Mouse (Mus musculus) left cerebral cortex, postnatal 4 days (tissue): ENCODE measurements around the gene Vps41. TPM values are rescaled to one million over a fixed set of nuclear protein-coding genes. Genes with fewer than 3 reads are reported as not detected.

Source experiments
- DNase-seq: peaks from one replicate; pipeline ENCODE4 v3.0.0-alpha.2; 2022
- intact Hi-C: fragments of 180-260 bp; cut with DNase I; formaldehyde crosslinking; loops from one replicate; pipeline ENCODE4 v1.15.1; 2025
- total RNA-seq, 2 experiments: library from RNA; stranded (reverse); gene quantifications; 2 replicates each; pipeline ENCODE4 v1.2.3; 2021

Vps41 gene
- total RNA-seq, 2 experiments from 2014 or later = 119 to 124 TPM

- intact Hi-C loops = no loop called here
- no peak for DNase-seq
Observed at GRCm38 (mm10) chr13:18791314-18791713, 74.2 kb downstream of the Vps41 start.

- intact Hi-C loops = no loop called here
- no peak for DNase-seq
Observed at GRCm38 (mm10) chr13:18791724-18792123, 74.6 kb downstream of the Vps41 start.

GRCm38 (mm10) chr13:18794454-18794853 is 77.4 kb downstream of the Vps41 start:
- intact Hi-C loops = no loop called here
- no peak for DNase-seq

GRCm38 (mm10) chr13:18797555-18797954 is 80.5 kb downstream of the Vps41 start:
- intact Hi-C loops = no loop called here
- DNase-seq = no peak

- intact Hi-C loops = loop anchor here (10.0 kb wide), 2 partner anchors 676 to 966 kb away; no protein-coding TSS in a partner anchor
- no peak for DNase-seq
Observed at GRCm38 (mm10) chr13:18800434-18800833, 83.3 kb downstream of the Vps41 start.

GRCm38 (mm10) chr13:18809465-18809864 is 92.4 kb downstream of the Vps41 start:
- no peak for DNase-seq
- intact Hi-C loops = loop anchor here (10.0 kb wide), 2 partner anchors 685 to 975 kb away; no protein-coding TSS in a partner anchor

GRCm38 (mm10) chr13:18809978-18810675 is 93.0 kb downstream of the Vps41 start:
- DNase-seq = peak; percentile 78
- intact Hi-C loops = loop anchor here (2.0 to 10.0 kb wide), 4 partner anchors 527 to 975 kb away; no protein-coding TSS in a partner anchor

GRCm38 (mm10) chr13:18824420-18825123 is 107.5 kb downstream of the Vps41 start:
- DNase-seq = no peak
- intact Hi-C loops = no loop called here

GRCm38 (mm10) chr13:18827029-18827428 is 109.9 kb downstream of the Vps41 start:
- no peak for DNase-seq
- intact Hi-C loops = no loop called here

GRCm38 (mm10) chr13:18830486-18830885 is 113.4 kb downstream of the Vps41 start:
- intact Hi-C loops = no loop called here
- no peak for DNase-seq

GRCm38 (mm10) chr13:18839231-18839630 is 122.1 kb downstream of the Vps41 start:
- intact Hi-C loops = no loop called here
- DNase-seq = no peak

- intact Hi-C loops = no loop called here
- DNase-seq = no peak
Observed at GRCm38 (mm10) chr13:18840366-18840765, 123.3 kb downstream of the Vps41 start.

GRCm38 (mm10) chr13:18841019-18841418 is 123.9 kb downstream of the Vps41 start:
- no peak for DNase-seq
- intact Hi-C loops = no loop called here

- intact Hi-C loops = no loop called here
- DNase-seq = no peak
Observed at GRCm38 (mm10) chr13:18841752-18842282, 124.7 kb downstream of the Vps41 start.

GRCm38 (mm10) chr13:18842556-18842955 is 125.5 kb downstream of the Vps41 start:
- DNase-seq = peak; percentile 17
- intact Hi-C loops = no loop called here

- no peak for DNase-seq
- intact Hi-C loops = no loop called here
Observed at GRCm38 (mm10) chr13:18843546-18843945, 126.5 kb downstream of the Vps41 start.

- intact Hi-C loops = no loop called here
- no peak for DNase-seq
Observed at GRCm38 (mm10) chr13:18847386-18847785, 130.3 kb downstream of the Vps41 start.

GRCm38 (mm10) chr13:18849563-18849962 is 132.5 kb downstream of the Vps41 start:
- intact Hi-C loops = no loop called here
- no peak for DNase-seq

GRCm38 (mm10) chr13:18851182-18851581 is 134.1 kb downstream of the Vps41 start:
- intact Hi-C loops = no loop called here
- no peak for DNase-seq

- intact Hi-C loops = no loop called here
- DNase-seq = no peak
Observed at GRCm38 (mm10) chr13:18852718-18853117, 135.6 kb downstream of the Vps41 start.

- DNase-seq = peak; percentile 48
- intact Hi-C loops = no loop called here
Observed at GRCm38 (mm10) chr13:18856026-18856802, 139.1 kb downstream of the Vps41 start.
